7 mouse cellular contexts compared by ENCODE assay signal in the genomic region with DNA sequence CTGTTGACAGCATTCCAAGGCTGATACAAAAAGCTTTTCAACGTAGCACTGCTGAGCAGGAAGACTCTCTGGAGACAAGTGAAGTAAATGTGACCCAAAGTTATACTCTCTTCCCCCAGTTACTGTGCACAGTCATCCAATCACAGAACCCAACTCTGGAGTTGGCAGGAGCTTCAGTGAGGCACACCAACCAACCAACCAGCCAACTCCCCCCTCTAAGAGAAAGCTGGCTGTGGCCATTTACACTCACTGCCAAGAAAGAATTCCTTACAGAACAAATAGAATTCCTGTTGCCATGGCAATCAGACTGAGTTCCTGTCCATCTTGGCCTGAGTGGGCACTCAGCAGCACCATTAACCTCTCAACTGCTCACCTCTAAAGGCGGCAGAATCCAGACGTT. TPM values are rescaled to one million over a fixed set of nuclear protein-coding genes. Genes with fewer than 3 reads are reported as not detected.
DNase-seq lines count a peak whose midpoint lies in the region; ATAC-seq and TF ChIP-seq lines count a peak whose summit lies in the region.

No protein-coding gene starts in this region.

- ATAC-seq in midbrain, embryonic 14.5 days (ENCODE audit: low FRiP score, low TSS enrichment) = peak; percentile 55
- peak; percentile 85 for ATAC-seq in midbrain, postnatal 0 days (ENCODE audit: low FRiP score)
- ATAC-seq in activated CD4-positive, CD25-positive, alpha-beta regulatory T cell, adult 4 months = no peak

- no peaks in the 10 kb centered on the region for H3K4me1 ChIP-seq in midbrain, embryonic 14.5 days (ENCODE audit: control insufficient read depth, insufficient read depth, low read length)
- H3K4me1 ChIP-seq in midbrain, embryonic 10.5 days = peaks cover 7% of the 10 kb centered on the region; the same call in 1 of the 2 replicates
- peaks cover 3% of the 10 kb centered on the region; the same call in 1 of the 2 replicates for H3K4me1 ChIP-seq in midbrain, postnatal 0 days (ENCODE audit: insufficient read depth, low read length)

- no peak overlapping the region for H3K4me2 ChIP-seq in midbrain, embryonic 14.5 days (ENCODE audit: low read length)
- no peak overlapping the region for H3K4me2 ChIP-seq in midbrain, postnatal 0 days (ENCODE audit: low read depth, low read length, poor library complexity, severe bottlenecking)

- no peaks in the 10 kb centered on the region for H3K27me3 ChIP-seq in midbrain, embryonic 14.5 days (ENCODE audit: control insufficient read depth, insufficient read depth, low read length)
- no peaks in the 10 kb centered on the region for H3K27me3 ChIP-seq in midbrain, embryonic 10.5 days (ENCODE audit: low read depth, poor library complexity, severe bottlenecking)
- no peaks in the 10 kb centered on the region for H3K27me3 ChIP-seq in midbrain, postnatal 0 days (ENCODE audit: insufficient read depth, low read length)

- peak; percentile 63 for DNase-seq in midbrain, embryonic 14.5 days
- DNase-seq in midbrain, embryonic 10.5 days (ENCODE audit: low spot score) = no peak
- peak; percentile 77 for DNase-seq in cerebellum, adult 11-12 months
- DNase-seq in heart, adult 11 months = peak; percentile 98
- DNase-seq in layer of hippocampus, adult 9-11 months = peak; percentile 69
- peak; percentile 91 for DNase-seq in midbrain, postnatal 0 days (ENCODE audit: low spot score)

- no peak overlapping the region for H3K9ac ChIP-seq in midbrain, embryonic 14.5 days (replicated peaks; ENCODE audit: low read length)
- H3K9ac ChIP-seq in midbrain, postnatal 0 days (replicated peaks; ENCODE audit: low read length, poor library complexity, severe bottlenecking) = no peak overlapping the region

- no peak for TF ChIP-seq CTCF in midbrain, postnatal 0 days (IDR thresholded peaks at IDR 0.05)

- H3K36me3 ChIP-seq in midbrain, embryonic 14.5 days (ENCODE audit: control insufficient read depth, insufficient read depth, low read length) = no peaks in the 10 kb centered on the region
- no peaks in the 10 kb centered on the region for H3K36me3 ChIP-seq in midbrain, embryonic 10.5 days
- H3K36me3 ChIP-seq in midbrain, postnatal 0 days (ENCODE audit: insufficient read depth, low read length) = no peaks in the 10 kb centered on the region

- 55% methylated on average over 3 of the region's 3 CpGs for WGBS in midbrain, embryonic 14.5 days
- 82% methylated on average over 3 of the region's 3 CpGs for WGBS in midbrain, embryonic 10.5 days
- WGBS in midbrain, postnatal 0 days = 47% methylated on average over 3 of the region's 3 CpGs

- no peaks in the 10 kb centered on the region for H3K9me3 ChIP-seq in midbrain, embryonic 14.5 days (ENCODE audit: control insufficient read depth, low read length)
- no peaks in the 10 kb centered on the region for H3K9me3 ChIP-seq in midbrain, embryonic 10.5 days (replicated peaks)
- H3K9me3 ChIP-seq in midbrain, postnatal 0 days (ENCODE audit: low read length) = no peaks in the 10 kb centered on the region

- H3K27ac ChIP-seq in midbrain, embryonic 14.5 days (replicated peaks; ENCODE audit: low read depth, low read length) = no peak overlapping the region; the same call in 1 of the 2 replicates
- no peak overlapping the region for H3K27ac ChIP-seq in midbrain, embryonic 10.5 days (replicated peaks)
- H3K27ac ChIP-seq in midbrain, postnatal 0 days (ENCODE audit: low read depth, low read length) = no peak overlapping the region

- no peak overlapping the region for H3K4me3 ChIP-seq in midbrain, embryonic 14.5 days (replicated peaks; ENCODE audit: low read depth, low read length)
- no peak overlapping the region for H3K4me3 ChIP-seq in midbrain, embryonic 10.5 days
- no peak overlapping the region for H3K4me3 ChIP-seq in midbrain, postnatal 0 days (ENCODE audit: low read depth, low read length)

RNA-seq across cellular contexts. Expression of a gene that starts 24.4 kb away (rescaled TPM):
- polyA plus RNA-seq in midbrain, embryonic 14.5 days (2014; fragmentation: Nextera tagmentation; extraction: Ambion mirVana) = 152 and 181 TPM in 2 replicates
- polyA plus RNA-seq in midbrain, embryonic 10.5 days (2016; fragmentation: Nextera tagmentation; extraction: Ambion mirVana) = 61.9 and 74.7 TPM in 2 replicates
- total RNA-seq in midbrain, postnatal 0 days (2014; rRNA removed) = 294 and 367 TPM in 2 replicates
- 170 and 173 TPM in 2 replicates for polyA plus RNA-seq in midbrain, postnatal 0 days (2015; fragmentation: Nextera tagmentation; extraction: Ambion mirVana)
- 10 to 100 TPM; 96.3 to 98.1 TPM for polyA plus RNA-seq in activated CD4-positive, CD25-positive, alpha-beta regulatory T cell, adult 4 months (2017; shearing (Covaris generic))
